Mouse (Mus musculus) MEL (cell line): ENCODE data around the gene Rbp7. TPM values are rescaled to one million over a fixed set of nuclear protein-coding genes. Genes with fewer than 3 reads are reported as not detected.

Experiments
- DNase-seq: peaks from one replicate; pipeline ENCODE4 v3.0.0; 2011; ENCODE audit warnings: low read depth, low spot score
- H3K27ac ChIP-seq: 2 replicates; pipeline ENCODE4 v1.5.1; 2012; ENCODE audit warnings: low read depth, mild to moderate bottlenecking, control low read depth, low read length, moderate library complexity; ENCODE audit not compliant: control insufficient read depth
- H3K27me3 ChIP-seq, 2 experiments: fragments of 150-350 bp in 1 of 2; sonication (generic) in 1 of 2; 2 replicates each; pipeline ENCODE4 v1.6.1; 2012; ENCODE audit warnings: low read length in 2 of 2, mild to moderate bottlenecking in 2 of 2, improper control_type of control experiment in 1 of 2, moderate library complexity in 1 of 2; ENCODE audit not compliant: insufficient read depth in 2 of 2, control insufficient read depth in 1 of 2
- H3K36me3 ChIP-seq, 2 experiments: 2 replicates each; pipeline ENCODE4 v1.6.1; 2012 to 2014; ENCODE audit warnings: low read length in 2 of 2, improper control_type of control experiment in 1 of 2, inconsistent platforms in 1 of 2, mild to moderate bottlenecking in 1 of 2; ENCODE audit not compliant: insufficient read depth in 2 of 2, control insufficient read depth in 1 of 2
- H3K4me1 ChIP-seq, 2 experiments: fragments of 150-350 bp in 1 of 2; sonication (generic) in 1 of 2; 2 replicates each; pipeline ENCODE4 v1.6.1; 2012; ENCODE audit warnings: low read length in 2 of 2, improper control_type of control experiment in 1 of 2, mild to moderate bottlenecking in 1 of 2; ENCODE audit not compliant: insufficient read depth in 2 of 2, control insufficient read depth in 1 of 2
- H3K4me3 ChIP-seq, 2 experiments: fragments of 150-350 bp in 1 of 2; sonication (generic) in 1 of 2; 2 replicates each; pipeline ENCODE4 v1.5.1; 2012; ENCODE audit warnings: low read depth in 2 of 2, low read length in 2 of 2, mild to moderate bottlenecking in 2 of 2, moderate library complexity in 2 of 2, control low read depth in 1 of 2, improper control_type of control experiment in 1 of 2; ENCODE audit not compliant: control insufficient read depth in 1 of 2, insufficient read depth in 1 of 2
- H3K79me2 ChIP-seq: 2 replicates; pipeline ENCODE4 v1.6.1; 2012; ENCODE audit warnings: mild to moderate bottlenecking, low read length, moderate library complexity; ENCODE audit not compliant: control insufficient read depth, poor library complexity, insufficient read depth
- H3K9ac ChIP-seq: 2 replicates; pipeline ENCODE4 v1.6.1; 2012; ENCODE audit warnings: low read depth, mild to moderate bottlenecking, control low read depth, low read length, moderate library complexity; ENCODE audit not compliant: control insufficient read depth, poor library complexity, severe bottlenecking
- H3K9me3 ChIP-seq: fragments of 150-350 bp; sonication (generic); replicated peaks from 2 replicates; pipeline ENCODE4 v1.6.1; 2012; ENCODE audit warnings: mild to moderate bottlenecking, low read length, improper control_type of control experiment, moderate library complexity; ENCODE audit not compliant: insufficient read depth
- E2F4 ChIP-seq: IDR thresholded peaks from 2 replicates; pipeline ENCODE4 v1.6.1; 2011; ENCODE audit warnings: low read depth, low read length, improper control_type of control experiment, borderline replicate concordance
- ELF1 ChIP-seq: IDR thresholded peaks from 2 replicates; pipeline ENCODE4 v1.6.1; 2014; ENCODE audit warnings: low read depth, mild to moderate bottlenecking, inconsistent platforms, low read length, improper control_type of control experiment, moderate library complexity
- GATA1 ChIP-seq: IDR thresholded peaks from 2 replicates; pipeline ENCODE4 v1.6.1; 2011; ENCODE audit warnings: low read depth, low read length, improper control_type of control experiment
- HCFC1 ChIP-seq: IDR thresholded peaks from 2 replicates; pipeline ENCODE4 v1.6.1; 2012; ENCODE audit warnings: low read depth, mild to moderate bottlenecking, inconsistent platforms, low read length, improper control_type of control experiment, moderate library complexity
- JUND ChIP-seq: IDR thresholded peaks from 2 replicates; pipeline ENCODE4 v1.6.1; 2011; ENCODE audit warnings: low read depth, mild to moderate bottlenecking, improper control_type of control experiment, low read length
- MAFK ChIP-seq: IDR thresholded peaks from 2 replicates; pipeline ENCODE4 v1.6.1; 2011; ENCODE audit warnings: low read depth, mild to moderate bottlenecking, low read length, improper control_type of control experiment, borderline replicate concordance
- MAX ChIP-seq: IDR thresholded peaks from 2 replicates; pipeline ENCODE4 v1.6.1; 2011; ENCODE audit warnings: low read length, improper control_type of control experiment
- MEF2A ChIP-seq: IDR thresholded peaks from 2 replicates; pipeline ENCODE4 v1.6.1; 2014; ENCODE audit warnings: low read depth, mild to moderate bottlenecking, inconsistent platforms, low read length, improper control_type of control experiment; ENCODE audit not compliant: poor library complexity, insufficient replicate concordance, severe bottlenecking; ENCODE audit errors: extremely low read depth
- RAD21 ChIP-seq: IDR thresholded peaks from 2 replicates; pipeline ENCODE4 v1.6.1; 2011; ENCODE audit warnings: mild to moderate bottlenecking, low read depth, low read length, improper control_type of control experiment
- SMC3 ChIP-seq: IDR thresholded peaks from 2 replicates; pipeline ENCODE4 v1.6.1; 2011; ENCODE audit warnings: low read depth, low read length, improper control_type of control experiment
- TAL1 ChIP-seq: IDR thresholded peaks from 2 replicates; pipeline ENCODE4 v1.6.1; 2012; ENCODE audit warnings: mild to moderate bottlenecking, inconsistent platforms, low read length, moderate library complexity, mixed read lengths
- UBTF ChIP-seq: IDR thresholded peaks from 2 replicates; pipeline ENCODE4 v1.6.1; 2012; ENCODE audit warnings: low read depth, mild to moderate bottlenecking, inconsistent platforms, low read length, improper control_type of control experiment, moderate library complexity, borderline replicate concordance; ENCODE audit not compliant: insufficient read depth
- USF2 ChIP-seq, 2 experiments: IDR thresholded peaks; 2 replicates each; pipeline ENCODE4 v1.6.1; 2011 to 2012; ENCODE audit warnings: improper control_type of control experiment in 2 of 2, low read length in 2 of 2, borderline replicate concordance in 1 of 2, inconsistent platforms in 1 of 2, low read depth in 1 of 2, mild to moderate bottlenecking in 1 of 2; ENCODE audit not compliant: insufficient read depth in 1 of 2
- ZC3H11A ChIP-seq: IDR thresholded peaks from 2 replicates; pipeline ENCODE4 v1.6.1; 2012; ENCODE audit warnings: low read depth, mild to moderate bottlenecking, inconsistent platforms, low read length, improper control_type of control experiment
- ZKSCAN1 ChIP-seq: IDR thresholded peaks from 2 replicates; pipeline ENCODE4 v1.6.1; 2012; ENCODE audit warnings: low read depth, mild to moderate bottlenecking, inconsistent platforms, low read length, improper control_type of control experiment, moderate library complexity
- ZMIZ1 ChIP-seq: IDR thresholded peaks from 2 replicates; pipeline ENCODE4 v1.6.1; 2012; ENCODE audit warnings: low read depth, mild to moderate bottlenecking, inconsistent platforms, low read length, improper control_type of control experiment, moderate library complexity
- polyA plus RNA-seq, 2 experiments: library from polyadenylated mRNA; stranded (reverse) in 1 of 2; unstranded in 1 of 2; fragments of >175 nt in 1 of 2; fragments of >200 nt in 1 of 2; gene quantifications; 2 replicates each; pipeline versions ENCODE4 v1.2.1 to v1.2.4; 2012; ENCODE audit warnings: low replicate concordance in 2 of 2, low read depth in 1 of 2; ENCODE audit not compliant: insufficient read length in 2 of 2, insufficient read depth in 1 of 2, missing spikeins in 1 of 2
- total RNA-seq: library from RNA; depleted of rRNA; stranded (reverse); fragments of 300-350 nt; gene quantifications from 2 replicates; pipeline ENCODE4 v1.2.3, GENCODE M21; 2012

Rbp7 gene
- total and polyA plus RNA-seq, 3 experiments: not detected

- Histone ChIP-seq H3K4me1 (peaks cover 3 to 16% of the 10 kb centered on the region in 2 experiments), H3K27me3 (no peaks in the 10 kb centered on the region), H3K4me3 (no peak overlapping the region)
Observed at GRCm38 (mm10) chr4:149403037-149403436, 51.7 kb downstream of the Rbp7 start.

GRCm38 (mm10) chr4:149401591-149401982 lies 53.2 kb downstream of the Rbp7 start:
- Histone ChIP-seq H3K9ac (no peak overlapping the region), H3K27ac (no peak overlapping the region), H3K9me3 (no peaks in the 10 kb centered on the region), H3K4me1 (peaks cover 3 to 16% of the 10 kb centered on the region in 2 experiments), H3K79me2 (peaks cover 5% of the 10 kb centered on the region), H3K36me3 (peaks cover 4 to 10% of the 10 kb centered on the region in 2 experiments; a peak in 3 of 4 replicates), H3K27me3 (no peaks in the 10 kb centered on the region), H3K4me3 (no peak overlapping the region)
- TF ChIP-seq MAFK (no peak), ZKSCAN1 (no peak), E2F4 (no peak), SMC3 (no peak), TAL1 (no peak), USF2 (IDR thresholded peaks at IDR 0.05; ENCODE audit: borderline replicate concordance in 1 of 2, insufficient read depth in 1 of 2, low read depth in 1 of 2, low read length in 2 of 2) (no peak), JUND (no peak), RAD21 (no peak), MEF2A (no peak), ZMIZ1 (no peak)
- DNase-seq: no peak

More at GRCm38 (mm10) chr4:149403037-149403436, 51.7 kb downstream of the Rbp7 start:
- Histone ChIP-seq H3K36me3 (peaks cover 0 to 10% of the 10 kb centered on the region in 2 experiments; a peak in 3 of 4 replicates), H3K27ac (no peak overlapping the region), H3K79me2 (peaks cover 5% of the 10 kb centered on the region), H3K9ac (no peak overlapping the region), H3K9me3 (no peaks in the 10 kb centered on the region)
- DNase-seq: no peak
- no peak for TF ChIP-seq ELF1
- no peak for TF ChIP-seq MAX
- no peak for TF ChIP-seq GATA1
- no peak for TF ChIP-seq ZMIZ1
- no peak for TF ChIP-seq HCFC1
- TF ChIP-seq TAL1: no peak
- TF ChIP-seq ZC3H11A: no peak
- no peak for TF ChIP-seq UBTF
